Mouse (Mus musculus) erythroblast, embryonic 14.5 days (primary cell): ENCODE data around the gene Polq.

Experiments used
- GATA1 ChIP-seq: IDR thresholded peaks from 2 replicates; pipeline ENCODE4 v1.6.1; 2012; ENCODE audit warnings: low read length, inconsistent platforms, mixed read lengths
- TAL1 ChIP-seq: IDR thresholded peaks from 3 replicates; pipeline ENCODE4 v1.6.1; 2012; ENCODE audit warnings: low read length, inconsistent platforms, mixed read lengths

- TF ChIP-seq GATA1 (no peak), TAL1 (no peak)
These were observed 60.8 kb downstream of the Polq start for GRCm38 (mm10) chr16:37072354-37072753.
